ENCODE assay signal across 11 mouse cellular contexts in the genomic region with DNA sequence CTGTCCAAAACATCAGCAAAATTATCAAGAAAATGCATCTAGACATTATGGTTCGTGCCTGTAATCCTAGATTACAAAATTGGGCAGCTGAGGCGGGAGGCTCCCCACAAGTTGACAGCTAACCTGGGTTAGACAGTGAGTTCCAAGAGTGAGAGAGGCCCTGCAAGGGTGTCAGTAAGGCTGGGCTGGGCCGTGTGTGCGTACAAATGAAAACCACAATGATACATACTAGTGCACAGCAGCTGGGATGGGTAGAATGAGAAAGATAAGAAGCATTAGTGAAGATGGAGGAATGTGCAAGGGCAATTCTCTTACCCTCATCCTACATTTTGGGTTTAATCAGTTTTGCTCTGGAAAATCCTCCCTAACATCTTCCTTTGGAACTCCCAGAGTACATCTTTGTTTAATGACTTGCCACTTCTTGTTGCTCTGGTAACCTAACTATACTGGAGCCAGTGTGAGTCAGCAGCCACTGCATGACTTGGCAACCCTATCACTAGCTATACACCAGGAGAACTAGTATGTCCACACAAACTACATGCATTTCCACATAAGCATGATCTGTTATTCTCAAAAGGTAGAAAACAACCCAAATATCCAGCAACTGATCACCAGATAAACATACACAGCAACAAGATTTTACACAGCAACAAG. TPM values are rescaled to one million over a fixed set of nuclear protein-coding genes. Genes with fewer than 3 reads are reported as not detected.
DNase-seq lines count a peak whose midpoint lies in the region; ATAC-seq lines count a peak whose summit lies in the region.
"Had no signal": no experiment of that assay in that cellular context is flagged by ENCODE, and none has a peak within 500 bp of the region (broad histone marks: within the 10 kb centered on the region; RNA-seq: fewer than 3 reads in every experiment).

No protein-coding gene starts in this region.

- no peaks in the 10 kb centered on the region for H3K27me3 ChIP-seq in lung, embryonic 15.5 days
- no peaks in the 10 kb centered on the region for H3K27me3 ChIP-seq in stomach, embryonic 15.5 days (replicated peaks)

- H3K4me2 ChIP-seq in lung, embryonic 15.5 days: no peak overlapping the region
- no peak overlapping the region for H3K4me2 ChIP-seq in stomach, embryonic 15.5 days

- intact Hi-C loops in left cerebral cortex, postnatal 10 days (cut with DNase I): no loop called here

- no peak overlapping the region for H3K9ac ChIP-seq in lung, embryonic 15.5 days
- H3K9ac ChIP-seq in stomach, embryonic 15.5 days: no peak overlapping the region
- H3K9ac ChIP-seq: forebrain, postnatal 0 days had no signal

- peaks cover 8% of the 10 kb centered on the region; the same call in 1 of the 2 replicates for H3K4me1 ChIP-seq in lung, embryonic 15.5 days
- peaks cover 3% of the 10 kb centered on the region; the same call in 1 of the 2 replicates for H3K4me1 ChIP-seq in stomach, embryonic 15.5 days

- no peaks in the 10 kb centered on the region for H3K9me3 ChIP-seq in lung, embryonic 15.5 days
- no peaks in the 10 kb centered on the region for H3K9me3 ChIP-seq in stomach, embryonic 15.5 days

- 74% methylated on average over 4 of the region's 4 CpGs for WGBS in lung, embryonic 15.5 days
- WGBS in stomach, embryonic 15.5 days: 80% methylated on average over 4 of the region's 4 CpGs

- DNase-seq in lung, postnatal 10 days: no peak
- peak; percentile 93 for DNase-seq in c-Kit-negative CD71-positive TER-119-positive erythroid progenitor cells, embryonic 14.5 days (ENCODE audit: low read depth, low spot score)
- peak; percentile 86 for DNase-seq in liver
- DNase-seq in left cerebral cortex, postnatal 10 days (ENCODE audit: extremely low spot score in 1 of 2, low spot score in 2 of 2): no peak
- DNase-seq in layer of hippocampus, postnatal 10 days (ENCODE audit: low spot score in 2 of 2): no peak
- DNase-seq: forebrain, postnatal 0 days; kidney, adult 18-20 months had no signal

- ATAC-seq in lung, embryonic 15.5 days (ENCODE audit: borderline replicate concordance, extremely low read depth, low FRiP score, low TSS enrichment): peak; percentile 55; the same call in 1 of the 2 replicates
- ATAC-seq in stomach, embryonic 15.5 days (ENCODE audit: insufficient read depth, low FRiP score, low read depth): peak; percentile 88
- ATAC-seq: forebrain, postnatal 0 days had no signal

- peaks cover 48% of the 10 kb centered on the region for H3K36me3 ChIP-seq in lung, embryonic 15.5 days
- H3K36me3 ChIP-seq in stomach, embryonic 15.5 days: peaks cover 30% of the 10 kb centered on the region

- H3K27ac ChIP-seq in lung, embryonic 15.5 days: no peak overlapping the region
- no peak overlapping the region for H3K27ac ChIP-seq in stomach, embryonic 15.5 days

- H3K4me3 ChIP-seq in lung, embryonic 15.5 days: no peak overlapping the region
- H3K4me3 ChIP-seq in stomach, embryonic 15.5 days (replicated peaks): no peak overlapping the region

RNA-seq across cellular contexts. Expression of gene Fbxl3, which starts 12.6 kb away (rescaled TPM):
- polyA plus RNA-seq in lung, embryonic 15.5 days (2015; fragmentation: Nextera tagmentation; extraction: Ambion mirVana): 25.3 and 26.1 TPM in 2 replicates
- polyA plus RNA-seq in stomach, embryonic 15.5 days (2015; fragmentation: Nextera tagmentation; extraction: Ambion mirVana): 22.5 and 24.2 TPM in 2 replicates
- total RNA-seq in left cerebral cortex, postnatal 10 days (2021): 10 to 100 TPM; 62.5 to 70.3 TPM
- total RNA-seq in layer of hippocampus, postnatal 10 days (2021): 10 to 100 TPM; 66.6 to 80.9 TPM

RNA-seq across cellular contexts. Expression of gene Cln5, which starts 16.8 kb away (rescaled TPM):
- polyA plus RNA-seq in lung, embryonic 15.5 days (2015; fragmentation: Nextera tagmentation; extraction: Ambion mirVana): 30.8 and 31.5 TPM in 2 replicates
- polyA plus RNA-seq in stomach, embryonic 15.5 days (2015; fragmentation: Nextera tagmentation; extraction: Ambion mirVana): 29.2 and 31.8 TPM in 2 replicates
- 1 to 10 TPM; 5.9 to 6.0 TPM for total RNA-seq in left cerebral cortex, postnatal 10 days (2021)
- 1 to 10 TPM; 6.5 to 6.9 TPM for total RNA-seq in layer of hippocampus, postnatal 10 days (2021)

RNA-seq across cellular contexts. Expression of gene Acod1, which starts 40.0 kb away (rescaled TPM):
- polyA plus RNA-seq in lung, embryonic 15.5 days (2015; fragmentation: Nextera tagmentation; extraction: Ambion mirVana): not detected in 2 replicates
- polyA plus RNA-seq in stomach, embryonic 15.5 days (2015; fragmentation: Nextera tagmentation; extraction: Ambion mirVana): 0.05 TPM in 1 of 2 replicates, not detected in the other
- not detected for total RNA-seq in left cerebral cortex, postnatal 10 days (2021)
- not detected for total RNA-seq in layer of hippocampus, postnatal 10 days (2021)
- total RNA-seq: forebrain, postnatal 0 days; layer of hippocampus, postnatal 14 days had no signal
- polyA plus RNA-seq: forebrain, postnatal 0 days; heart, embryonic 16.5 days had no signal

Comparison
In these comparisons a context has a peak if more than half of its experiments do, and no peak if none do; other contexts are left out.
1. DNase-seq: peak in c-Kit-negative CD71-positive TER-119-positive erythroid progenitor cells, embryonic 14.5 days (single experiment) and liver (single experiment); none in lung, postnatal 10 days (single experiment), left cerebral cortex, postnatal 10 days (0 of 2) and layer of hippocampus, postnatal 10 days (0 of 2).